Mouse (Mus musculus) cerebellum, adult 8-10 months (tissue): ENCODE results near the gene Olfr836.
"Not testable (repeated sequence)": the region's sequence is repeated elsewhere in the genome, so short reads cannot be mapped to it uniquely, and the experiment has no call there.

Experiments
- DNase-seq: peaks from one replicate; pipeline ENCODE4 v3.0.0; 2022

The Olfr836 gene

DNA sequence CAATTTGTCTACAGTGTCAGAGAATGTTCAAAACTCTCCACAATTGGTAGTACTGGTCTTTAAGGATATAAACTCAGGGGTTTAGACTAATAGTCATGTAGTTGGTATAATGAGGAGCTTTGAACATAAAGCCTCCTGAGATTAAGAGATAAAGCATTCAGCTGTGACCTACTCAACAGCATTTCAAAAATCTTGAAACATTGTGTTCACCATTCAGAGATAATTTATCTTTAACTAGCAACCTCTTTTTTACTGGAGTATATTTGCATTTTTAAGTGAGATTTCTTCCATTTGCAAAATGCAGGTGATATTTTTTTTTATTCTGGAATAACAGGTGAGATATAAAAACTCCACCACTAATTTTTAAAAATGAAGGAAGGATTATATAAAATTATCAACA, at the start of gene Olfr836:
Olfr836 (plus strand) TSS at position 301 of the 400 bp plus-strand sequence.
- DNase-seq = no peak

DNA sequence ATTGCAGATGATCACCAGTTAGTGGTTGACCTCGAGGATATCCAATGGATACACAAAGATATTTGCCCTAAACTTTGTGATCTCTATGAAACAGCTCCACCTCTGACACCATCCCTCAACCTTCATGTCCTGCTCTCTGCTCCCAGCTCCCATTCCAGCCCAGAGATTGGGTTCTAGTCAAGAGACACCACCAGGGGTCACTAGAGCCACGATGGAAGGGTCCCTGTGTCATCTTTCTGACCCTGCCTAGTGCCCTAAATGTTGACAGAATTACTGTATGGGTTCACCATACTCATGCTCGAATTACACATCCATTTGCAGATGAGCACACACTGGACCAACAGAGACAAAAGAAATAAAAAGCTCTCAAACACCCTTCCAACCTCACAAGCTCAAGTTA, 35.2 kb upstream of the Olfr836 start:
- no peak for DNase-seq

DNA sequence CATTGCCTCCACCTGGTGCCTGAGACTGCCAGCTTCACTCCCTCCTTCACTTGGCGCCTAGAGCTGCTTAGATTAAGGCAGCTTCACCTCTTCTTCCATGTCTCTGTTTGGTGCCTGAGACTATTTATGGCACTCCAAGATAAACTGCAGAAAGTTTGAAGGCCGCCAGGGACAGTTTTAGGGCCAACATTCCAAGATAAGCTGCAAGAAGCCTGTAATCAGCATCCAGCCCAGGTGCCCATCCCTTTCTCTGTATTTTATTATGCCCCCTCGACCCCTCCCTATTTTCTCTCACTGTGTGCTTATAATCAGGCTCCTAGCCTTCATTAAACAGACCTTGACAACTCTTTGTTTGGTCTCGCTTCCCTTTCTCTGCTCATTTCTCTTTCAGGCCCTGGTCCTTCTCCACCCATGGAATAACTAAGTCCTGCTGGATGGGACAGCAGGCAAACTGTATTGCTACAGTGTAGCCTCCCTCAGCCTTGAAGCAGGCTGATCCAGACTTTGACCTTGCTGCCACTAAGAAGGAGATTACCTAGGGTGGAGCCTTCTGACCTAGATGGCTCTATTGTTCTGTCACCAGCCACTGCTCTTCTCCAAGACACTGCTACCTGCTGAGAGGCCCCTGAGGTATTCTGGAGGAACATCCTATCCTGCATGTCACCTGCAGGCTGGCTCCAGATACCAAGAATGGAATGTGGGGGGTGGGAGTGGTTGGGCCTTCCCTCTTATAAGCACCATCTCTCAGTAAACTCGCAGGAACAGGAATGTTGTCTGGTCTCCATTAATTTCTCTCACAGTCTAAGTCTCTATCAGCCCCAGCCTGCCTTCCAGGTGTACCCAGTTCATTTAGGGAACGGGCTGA, 27.1 kb upstream of the Olfr836 start:
- DNase-seq = not testable (repeated sequence)

DNA sequence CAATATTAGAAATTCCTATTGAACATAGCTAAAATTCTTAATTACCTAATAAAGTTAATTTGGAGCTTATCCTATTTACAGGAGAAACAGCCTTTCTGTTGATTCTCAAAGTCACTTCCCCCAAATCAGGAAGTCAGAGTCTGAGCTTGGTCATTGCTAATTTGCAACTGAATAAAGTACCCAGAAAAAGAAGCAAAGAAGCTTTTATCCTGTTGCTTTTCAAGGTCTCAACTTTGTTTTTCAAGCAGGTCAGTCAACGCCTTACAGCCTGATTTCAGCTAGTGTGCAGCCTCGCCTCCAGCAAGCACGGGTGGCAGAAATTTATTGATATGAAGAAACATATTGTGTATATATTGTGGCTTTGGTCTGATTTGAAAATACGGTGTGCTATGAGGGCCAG, 22.9 kb upstream of the Olfr836 start:
- no peak for DNase-seq

DNA sequence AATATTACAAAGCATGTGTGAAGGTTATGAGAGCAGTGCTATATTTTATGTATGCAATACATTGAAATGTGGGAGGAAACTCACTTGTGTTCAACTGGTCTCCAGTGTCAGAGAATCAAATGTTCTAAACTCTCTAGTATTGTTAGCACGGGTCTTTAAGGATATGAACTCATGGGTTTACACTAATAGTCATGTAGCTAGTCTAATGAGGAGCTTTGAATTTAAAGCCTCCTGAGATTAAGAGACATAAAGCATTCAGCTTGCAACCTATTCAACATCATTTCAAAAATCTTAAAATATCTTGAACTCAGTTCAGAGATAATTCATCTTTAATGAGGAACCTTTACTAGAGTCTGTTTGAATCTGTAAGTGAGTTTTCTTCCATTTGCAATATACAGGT, 15.8 kb downstream of the Olfr836 start, which contains the start of gene Olfr837:
Olfr837 (plus strand) TSS at position 301 of the 400 bp plus-strand sequence.
- DNase-seq = no peak
